Mouse (Mus musculus) bone marrow, adult 2 months (tissue): ENCODE results near the gene Shld2.

ENCODE experiments used
- CTCF ChIP-seq: fragments of 200-500 bp; IDR thresholded peaks from 2 replicates; pipeline ENCODE4 v1.5.1; 2011; ENCODE audit warnings: low read length, control low read depth; ENCODE audit not compliant: control insufficient read depth, insufficient read depth
- POLR2A ChIP-seq: fragments of 200-500 bp; IDR thresholded peaks from 2 replicates; pipeline ENCODE4 v1.6.1; 2011; ENCODE audit warnings: low read depth, mild to moderate bottlenecking, control low read depth, low read length, borderline replicate concordance; ENCODE audit not compliant: control insufficient read depth

DNA sequence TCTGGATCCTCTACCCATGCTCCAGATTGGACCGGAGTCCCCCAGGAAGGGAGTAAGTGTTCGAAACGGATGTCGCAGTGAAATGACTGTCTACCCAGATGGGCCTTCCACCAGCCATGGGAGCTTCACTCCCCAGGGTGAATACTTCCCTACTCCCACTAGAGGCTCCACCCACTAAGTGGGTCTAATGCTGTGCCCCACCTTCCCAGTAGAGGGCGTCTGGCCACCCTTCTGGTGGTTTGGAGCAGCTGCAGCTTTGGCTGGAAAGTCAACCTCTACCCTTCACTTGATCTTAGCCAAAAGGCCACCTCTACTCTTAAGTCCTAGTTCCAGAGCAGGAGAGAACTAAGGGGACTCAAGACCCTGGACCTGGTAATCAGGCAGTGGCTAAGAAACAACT is 121.7 kb downstream of the Shld2 start:
- no peak for TF ChIP-seq POLR2A
- TF ChIP-seq CTCF = peak; percentile 47
